Mouse (Mus musculus) erythroblast, embryonic 14.5 days (primary cell): ENCODE data around the gene Hdgfl3.

Source experiments
- GATA1 ChIP-seq: IDR thresholded peaks from 2 replicates; pipeline ENCODE4 v1.6.1; 2012; ENCODE audit warnings: low read length, inconsistent platforms, mixed read lengths
- TAL1 ChIP-seq: IDR thresholded peaks from 3 replicates; pipeline ENCODE4 v1.6.1; 2012; ENCODE audit warnings: low read length, inconsistent platforms, mixed read lengths

- TF ChIP-seq GATA1, result no peak
- no peak for TF ChIP-seq TAL1
Measured at GRCm38 (mm10) chr7:81875372-81875771, 58.9 kb downstream of the Hdgfl3 start.
